Mouse (Mus musculus) spleen, adult 2 months (tissue): ENCODE data around the gene Fam50b.

Experiments
- CTCF ChIP-seq: fragments of 200-500 bp; IDR thresholded peaks from 2 replicates; pipeline ENCODE4 v1.5.1; 2011; ENCODE audit warnings: mild to moderate bottlenecking, inconsistent platforms; ENCODE audit not compliant: insufficient read depth, insufficient read length, insufficient replicate concordance; ENCODE audit errors: extremely low read depth
- POLR2A ChIP-seq: fragments of 200-500 bp; IDR thresholded peaks from 2 replicates; pipeline ENCODE4 v1.6.1; 2011; ENCODE audit warnings: low read depth, low read length, inconsistent platforms

DNA sequence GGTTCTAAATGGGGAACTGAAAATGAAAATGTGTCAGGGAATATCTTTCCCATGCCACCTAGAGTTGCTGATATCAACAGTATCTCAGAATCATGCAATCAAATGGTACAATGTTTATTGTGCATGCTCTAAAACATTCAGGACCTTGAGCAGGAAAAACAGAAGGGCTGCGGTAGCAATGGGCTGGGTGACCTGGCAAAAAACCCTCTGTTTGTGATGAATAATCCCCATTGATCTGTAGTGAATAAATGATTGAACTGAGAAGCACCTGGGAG is 4.0 kb downstream of the Fam50b start:
- TF ChIP-seq CTCF (no peak), POLR2A (no peak)
